Mouse (Mus musculus) thymus, postnatal 36 days (tissue): ENCODE results near the gene Lekr1.
"Not testable (repeated sequence)": the region's sequence is repeated elsewhere in the genome, so short reads cannot be mapped to it uniquely, and the experiment has no call there.

Experiments used
- DNase-seq, 2 experiments: peaks; one replicate each; pipeline ENCODE4 v3.0.0; 2022; ENCODE audit warnings: mixed read lengths in 2 of 2

Lekr1 gene

GRCm38 (mm10) chr3:65769666-65770065 lies 103.6 kb downstream of the Lekr1 start:
- not testable (repeated sequence) for DNase-seq

GRCm38 (mm10) chr3:65773910-65774309 lies 107.9 kb downstream of the Lekr1 start:
- DNase-seq, result no peak

GRCm38 (mm10) chr3:65775096-65775495 lies 109.1 kb downstream of the Lekr1 start:
- DNase-seq, result no peak

GRCm38 (mm10) chr3:65782246-65782645 lies 116.2 kb downstream of the Lekr1 start:
- no peak for DNase-seq

- no peak for DNase-seq
Measured at GRCm38 (mm10) chr3:65790076-65790685, 124.2 kb downstream of the Lekr1 start.

- DNase-seq, result no peak
Measured at GRCm38 (mm10) chr3:65793561-65793960, 127.5 kb downstream of the Lekr1 start.

- DNase-seq, result no peak
Measured at GRCm38 (mm10) chr3:65794711-65795110, 128.7 kb downstream of the Lekr1 start.

GRCm38 (mm10) chr3:65797345-65798137 lies 131.5 kb downstream of the Lekr1 start:
- no peak for DNase-seq

GRCm38 (mm10) chr3:65800962-65801361 lies 134.9 kb downstream of the Lekr1 start:
- DNase-seq, result no peak

GRCm38 (mm10) chr3:65802185-65802584 lies 136.2 kb downstream of the Lekr1 start:
- no peak for DNase-seq

GRCm38 (mm10) chr3:65802868-65803267 lies 136.8 kb downstream of the Lekr1 start:
- DNase-seq, result no peak

GRCm38 (mm10) chr3:65814881-65815280 lies 148.9 kb downstream of the Lekr1 start:
- DNase-seq, result no peak

- no peak for DNase-seq
Measured at GRCm38 (mm10) chr3:65816012-65816411, 150.0 kb downstream of the Lekr1 start.

GRCm38 (mm10) chr3:65818597-65818996 lies 152.6 kb downstream of the Lekr1 start:
- DNase-seq, result no peak

- DNase-seq, result no peak
Measured at GRCm38 (mm10) chr3:65819841-65820240, 153.8 kb downstream of the Lekr1 start.

GRCm38 (mm10) chr3:65824886-65825285 lies 158.9 kb downstream of the Lekr1 start:
- DNase-seq, result no peak

- DNase-seq, result no peak
Measured at GRCm38 (mm10) chr3:65826716-65827115, 160.7 kb downstream of the Lekr1 start.

- no peak for DNase-seq
Measured at GRCm38 (mm10) chr3:65827400-65827799, 161.4 kb downstream of the Lekr1 start.

- DNase-seq, result no peak
Measured at GRCm38 (mm10) chr3:65828020-65828419, 162.0 kb downstream of the Lekr1 start.

- DNase-seq, result no peak
Measured at GRCm38 (mm10) chr3:65829230-65829629, 163.2 kb downstream of the Lekr1 start.

- DNase-seq, result no peak
Measured at GRCm38 (mm10) chr3:65829943-65830483, 164.0 kb downstream of the Lekr1 start.

GRCm38 (mm10) chr3:65830801-65831200 lies 164.8 kb downstream of the Lekr1 start:
- no peak for DNase-seq

GRCm38 (mm10) chr3:65832398-65832797 lies 166.4 kb downstream of the Lekr1 start:
- no peak for DNase-seq

GRCm38 (mm10) chr3:65836435-65836834 lies 170.4 kb downstream of the Lekr1 start:
- no peak for DNase-seq
